Mouse (Mus musculus) spleen, adult 2 months (tissue): ENCODE results near the gene Dnaic2.

ENCODE experiments used
- CTCF ChIP-seq: fragments of 200-500 bp; IDR thresholded peaks from 2 replicates; pipeline ENCODE4 v1.5.1; 2011; ENCODE audit warnings: mild to moderate bottlenecking, inconsistent platforms; ENCODE audit not compliant: insufficient read depth, insufficient read length, insufficient replicate concordance; ENCODE audit errors: extremely low read depth
- POLR2A ChIP-seq: fragments of 200-500 bp; IDR thresholded peaks from 2 replicates; pipeline ENCODE4 v1.6.1; 2011; ENCODE audit warnings: low read depth, low read length, inconsistent platforms

DNA sequence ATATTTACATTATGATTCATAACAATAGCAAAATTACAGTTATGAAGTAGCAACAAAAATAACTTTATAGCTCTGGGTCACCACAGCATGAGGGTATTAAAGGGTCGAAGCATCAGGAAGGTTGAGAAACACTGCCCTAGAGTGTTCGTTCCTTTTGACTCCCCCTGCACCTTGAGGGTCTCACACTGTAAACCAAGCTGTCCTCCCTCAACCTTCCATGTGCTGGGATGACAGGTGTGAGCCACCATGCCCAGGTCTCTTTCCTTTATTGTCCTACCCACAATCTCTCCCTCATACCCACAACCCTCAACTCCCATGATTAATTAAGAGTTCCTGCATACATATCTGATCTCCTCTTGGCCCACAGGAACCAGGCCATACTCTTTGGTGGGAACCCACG lies 15.8 kb upstream of the Dnaic2 start:
- TF ChIP-seq POLR2A (no peak), CTCF (no peak)
